Comparison of ENCODE assay signal across 32 mouse cellular contexts in genomic region chr8:124253939-124254338, GRCm38 (mm10). TPM values are rescaled to one million over a fixed set of nuclear protein-coding genes. Genes with fewer than 3 reads are reported as not detected.
DNase-seq lines count a peak whose midpoint lies in the region; ATAC-seq lines count a peak whose summit lies in the region.
"Had no signal": no experiment of that assay in that cellular context is flagged by ENCODE, and none has a peak within 500 bp of the region (broad histone marks: within the 10 kb centered on the region; RNA-seq: fewer than 3 reads in every experiment).

No protein-coding gene starts in this region.

- no peaks in the 10 kb centered on the region for H3K9me3 ChIP-seq in megakaryocyte, embryonic 14.5 days
- H3K9me3 ChIP-seq in limb, embryonic 12.5 days = no peaks in the 10 kb centered on the region
- H3K9me3 ChIP-seq: forebrain, embryonic 12.5 days; hindbrain, embryonic 10.5 days; hindbrain, embryonic 15.5 days; kidney, embryonic 15.5 days; limb, embryonic 15.5 days; liver, embryonic 15.5 days; midbrain, embryonic 12.5 days; neural tube, embryonic 13.5 days had no signal

- DNase-seq in NIH3T3 (ENCODE audit: low read depth) = peak; percentile 46
- no peak for DNase-seq in urinary bladder, postnatal 10 days (ENCODE audit: low spot score)
- DNase-seq in lung, postnatal 14 days = no peak
- no peak for DNase-seq in B cell, adult 2 months
- DNase-seq: adrenal gland, adult 2 months; adrenal gland, postnatal 36 days; cerebellum, adult 9-10 months; cerebellum, postnatal 36 days; gastrocnemius, postnatal 14 days; heart, adult 11 months; heart, postnatal 14 days; kidney, adult 11 months; kidney, postnatal 25 days; lung, embryonic 14.5 days; thymus, postnatal 14 days had no signal

- ATAC-seq in megakaryocyte, adult 5-6 weeks (ENCODE audit: poor library complexity, severe bottlenecking) = no peak
- no peak for ATAC-seq in limb, embryonic 12.5 days (ENCODE audit: insufficient number of reproducible peaks, insufficient read depth, low FRiP score, low TSS enrichment, low read depth)
- ATAC-seq: activated CD4-positive, CD25-positive, alpha-beta regulatory T cell, adult 4 months; CD4-positive, CD25-positive, alpha-beta regulatory T cell, adult 4 months; inflammation-experienced regulatory T-cells, adult 6 months had no signal

- H3K27ac ChIP-seq in limb, embryonic 12.5 days = peak overlapping the region; percentile 35; the same call in 1 of the 2 replicates
- H3K27ac ChIP-seq: hindbrain, embryonic 15.5 days; kidney, embryonic 15.5 days; layer of hippocampus, adult 2 months; left cerebral cortex, adult 2 months; limb, embryonic 15.5 days; liver, embryonic 15.5 days; midbrain, embryonic 12.5 days; neural tube, embryonic 13.5 days had no signal

- peaks cover 100% of the 10 kb centered on the region for H3K4me1 ChIP-seq in megakaryocyte, embryonic 14.5 days
- H3K4me1 ChIP-seq in limb, embryonic 12.5 days (replicated peaks) = peaks cover 43% of the 10 kb centered on the region

- H3K4me3 ChIP-seq in megakaryocyte, embryonic 14.5 days (replicated peaks) = peak overlapping the region; percentile 75
- H3K4me3 ChIP-seq in limb, embryonic 12.5 days (replicated peaks) = no peak overlapping the region
- H3K4me3 ChIP-seq: erythroblast, embryonic 14.5 days; forebrain, embryonic 12.5 days; hindbrain, embryonic 10.5 days; hindbrain, embryonic 15.5 days; kidney, embryonic 15.5 days; layer of hippocampus, adult 2 months; left cerebral cortex, adult 2 months; limb, embryonic 15.5 days; liver, embryonic 15.5 days; midbrain, embryonic 12.5 days; neural tube, embryonic 13.5 days had no signal

- no peak overlapping the region for H3K4me2 ChIP-seq in limb, embryonic 12.5 days
- H3K4me2 ChIP-seq: forebrain, embryonic 12.5 days; hindbrain, embryonic 15.5 days; kidney, embryonic 15.5 days; limb, embryonic 15.5 days; liver, embryonic 15.5 days; lung, embryonic 14.5 days; midbrain, embryonic 12.5 days; neural tube, embryonic 13.5 days had no signal

- 78% methylated on average over 6 of the region's 6 CpGs for WGBS in limb, embryonic 12.5 days

- H3K27me3 ChIP-seq in megakaryocyte, embryonic 14.5 days (replicated peaks) = no peaks in the 10 kb centered on the region
- H3K27me3 ChIP-seq in limb, embryonic 12.5 days = no peaks in the 10 kb centered on the region
- H3K27me3 ChIP-seq: forebrain, embryonic 12.5 days; hindbrain, embryonic 15.5 days; kidney, embryonic 15.5 days; limb, embryonic 15.5 days; liver, embryonic 15.5 days; midbrain, embryonic 12.5 days; neural tube, embryonic 13.5 days had no signal

- no peak overlapping the region for H3K9ac ChIP-seq in limb, embryonic 12.5 days (replicated peaks)
- H3K9ac ChIP-seq: hindbrain, embryonic 15.5 days; kidney, embryonic 15.5 days; limb, embryonic 15.5 days; liver, embryonic 15.5 days; lung, embryonic 14.5 days; neural tube, embryonic 13.5 days had no signal

- peaks cover 81% of the 10 kb centered on the region for H3K36me3 ChIP-seq in megakaryocyte, embryonic 14.5 days (replicated peaks; ENCODE audit: low read length)
- H3K36me3 ChIP-seq in limb, embryonic 12.5 days = no peaks in the 10 kb centered on the region
- H3K36me3 ChIP-seq: forebrain, embryonic 12.5 days; hindbrain, embryonic 10.5 days; hindbrain, embryonic 15.5 days; kidney, embryonic 15.5 days; limb, embryonic 15.5 days; liver, embryonic 15.5 days; midbrain, embryonic 12.5 days; neural tube, embryonic 13.5 days had no signal

RNA-seq across cellular contexts. Expression of gene Galnt2, which starts 22.7 kb away (rescaled TPM):
- 55.0 and 143 TPM in 2 replicates for polyA plus RNA-seq in megakaryocyte, embryonic 14.5 days (2012; ENCODE audit: insufficient read depth, low replicate concordance)
- total RNA-seq in megakaryocyte, adult 5-6 weeks (2015) = 31.3 and 61.1 TPM in 2 replicates
- 15.5 and 20.4 TPM in 2 replicates for total RNA-seq in megakaryocyte, adult 5-6 weeks (2017)
- 56.7 and 64.3 TPM in 2 replicates for polyA plus RNA-seq in limb, embryonic 12.5 days (2016; fragmentation: Nextera tagmentation; extraction: Ambion mirVana)
